Mouse (Mus musculus): ENCODE measurements around the gene Ogg1. TPM values are rescaled to one million over a fixed set of nuclear protein-coding genes. Genes with fewer than 3 reads are reported as not detected.
A peak's percentile ranks its signal among the peaks of the same experiment; 100 is the strongest.

The Ogg1 gene
- polyA plus RNA-seq, 1 experiment from 2014 or later, result 10.1 TPM

DNA sequence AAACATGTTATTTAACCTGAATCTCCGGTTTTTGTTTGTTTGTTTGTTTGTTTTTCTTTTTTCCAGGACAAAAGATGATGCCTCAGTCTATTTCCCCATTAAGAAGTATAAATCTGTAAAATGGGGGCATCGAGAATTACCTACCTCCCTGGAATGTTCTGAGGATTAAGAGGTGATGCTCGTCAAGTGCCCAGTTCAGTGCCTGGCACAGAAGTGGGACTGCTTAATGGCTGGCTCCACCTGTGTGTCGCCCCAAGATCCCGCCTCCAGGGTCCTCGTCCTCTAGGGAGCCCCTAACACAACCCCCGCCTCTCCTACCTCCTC lies 50.4 kb downstream of the Ogg1 start:
- Histone ChIP-seq H3K27ac (replicated peaks) (peak overlapping the region; percentile 98), H3K9me3 (replicated peaks) (no peaks in the 10 kb centered on the region), H3K4me3 (replicated peaks) (peak overlapping the region; percentile 100), H3K4me1 (peaks cover 31% of the 10 kb centered on the region), H3K36me3 (peaks cover 55% of the 10 kb centered on the region), H3K27me3 (replicated peaks) (no peaks in the 10 kb centered on the region), H3K9ac (replicated peaks) (peak overlapping the region; percentile 98), H3K4me2 (peak overlapping the region; percentile 72)
- 8% methylated on average over 7 of the region's 7 CpGs for WGBS
- no peak for ATAC-seq (ENCODE audit: low FRiP score)

- peak within 1 kb of the TSS; percentile 98 for H3K27ac ChIP-seq (replicated peaks)
- ATAC-seq (ENCODE audit: low FRiP score), result peak; percentile 96
- no peaks in the 10 kb centered on the region for H3K27me3 ChIP-seq (replicated peaks)
- no peaks in the 10 kb centered on the region for H3K9me3 ChIP-seq (replicated peaks)
- H3K4me3 ChIP-seq (replicated peaks), result peak within 1 kb of the TSS; percentile 100
- H3K9ac ChIP-seq (replicated peaks), result peak within 1 kb of the TSS; percentile 98
- peak within 1 kb of the TSS; percentile 72 for H3K4me2 ChIP-seq
- WGBS, result 1% methylated on average over 61 of the region's 61 CpGs
- H3K36me3 ChIP-seq, result peaks cover 54% of the 10 kb centered on the region
- H3K4me1 ChIP-seq, result peaks cover 31% of the 10 kb centered on the region
Measured at GRCm38 (mm10) chr6:113377496-113378385, 51.0 kb downstream of the Ogg1 start, which contains the start of the genes Tada3 and Arpc4. Gene Tada3, minus strand, starts transcription at chr6:113377883. Gene Arpc4, plus strand, starts transcription at chr6:113378115.

GRCm38 (mm10) chr6:113379246-113379645 lies 52.5 kb downstream of the Ogg1 start:
- no peaks in the 10 kb centered on the region for H3K9me3 ChIP-seq (replicated peaks)
- peaks cover 53% of the 10 kb centered on the region for H3K36me3 ChIP-seq
- ATAC-seq (ENCODE audit: low FRiP score), result no peak
- no peak overlapping the region; the same call in 1 of the 2 replicates for H3K9ac ChIP-seq (replicated peaks)
- H3K4me3 ChIP-seq (replicated peaks), result 0 out of 2 replicates have a peak overlapping the region, but pooled peaks have one; percentile 100
- H3K27me3 ChIP-seq (replicated peaks), result no peaks in the 10 kb centered on the region
- 92% methylated on average over 6 of the region's 6 CpGs for WGBS
- H3K4me1 ChIP-seq, result peaks cover 31% of the 10 kb centered on the region
- H3K4me2 ChIP-seq, result peak overlapping the region; percentile 72
- no peak overlapping the region for H3K27ac ChIP-seq (replicated peaks)

DNA sequence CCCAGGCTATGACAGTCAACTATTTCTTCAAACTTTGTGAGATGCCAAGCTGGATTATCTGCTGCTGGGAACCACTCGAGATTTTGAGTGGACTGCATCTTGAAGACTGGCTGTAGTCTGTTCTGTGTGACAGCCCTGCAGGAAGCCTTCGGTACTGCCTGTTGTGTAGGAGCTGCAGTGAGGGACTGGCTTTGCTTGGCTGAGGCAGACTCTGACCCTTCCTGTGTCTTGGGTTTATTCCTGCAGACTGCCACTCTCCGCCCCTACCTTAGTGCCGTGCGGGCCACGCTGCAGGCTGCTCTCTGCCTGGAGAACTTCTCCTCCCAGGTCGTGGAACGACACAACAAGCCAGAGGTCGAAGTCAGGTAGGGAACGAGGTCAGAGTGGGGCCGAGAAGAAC lies 53.7 kb downstream of the Ogg1 start:
- 94% methylated on average over 11 of the region's 11 CpGs for WGBS
- no peaks in the 10 kb centered on the region for H3K9me3 ChIP-seq (replicated peaks)
- H3K36me3 ChIP-seq, result peaks cover 53% of the 10 kb centered on the region
- H3K4me3 ChIP-seq (replicated peaks), result no peak overlapping the region
- no peak overlapping the region for H3K4me2 ChIP-seq
- no peaks in the 10 kb centered on the region for H3K27me3 ChIP-seq (replicated peaks)
- no peak overlapping the region for H3K27ac ChIP-seq (replicated peaks)
- H3K9ac ChIP-seq (replicated peaks), result no peak overlapping the region
- H3K4me1 ChIP-seq, result peaks cover 35% of the 10 kb centered on the region
- no peak for ATAC-seq (ENCODE audit: low FRiP score)

GRCm38 (mm10) chr6:113384351-113384927 lies 57.7 kb downstream of the Ogg1 start:
- Histone ChIP-seq H3K27me3 (replicated peaks) (no peaks in the 10 kb centered on the region), H3K36me3 (peaks cover 83% of the 10 kb centered on the region), H3K9ac (replicated peaks) (no peak overlapping the region), H3K27ac (replicated peaks) (0 out of 2 replicates have a peak overlapping the region, but pooled peaks have one; percentile 46), H3K4me1 (peaks cover 12% of the 10 kb centered on the region; the same call in 1 of the 2 replicates), H3K9me3 (replicated peaks) (no peaks in the 10 kb centered on the region), H3K4me3 (replicated peaks) (no peak overlapping the region), H3K4me2 (no peak overlapping the region)
- peak; percentile 55 for ATAC-seq (ENCODE audit: low FRiP score)
- 78% methylated on average over 8 of the region's 8 CpGs for WGBS

Other genes with a start within 250 kb of the Ogg1 start
- gene Setd5, start 249.6 kb upstream of the Ogg1 start, polyA plus RNA-seq (2015; fragmentation: Nextera tagmentation; extraction: Ambion mirVana), result 48.3 and 54.3 TPM in 2 replicates
- 45.6 and 54.6 TPM in 2 replicates for gene Lhfpl4, start 131.6 kb upstream of the Ogg1 start, polyA plus RNA-seq (2015; fragmentation: Nextera tagmentation; extraction: Ambion mirVana)
- 30.2 and 36.7 TPM in 2 replicates for gene Mtmr14, start 89.1 kb upstream of the Ogg1 start, polyA plus RNA-seq (2015; fragmentation: Nextera tagmentation; extraction: Ambion mirVana)
- 1.5 TPM in 2 replicates for gene Cpne9, start 44.7 kb upstream of the Ogg1 start, polyA plus RNA-seq (2015; fragmentation: Nextera tagmentation; extraction: Ambion mirVana)
- 13.8 TPM in 2 replicates for gene Brpf1, start 19.8 kb upstream of the Ogg1 start, polyA plus RNA-seq (2015; fragmentation: Nextera tagmentation; extraction: Ambion mirVana)
- gene Camk1, start 17.0 kb downstream of the Ogg1 start, polyA plus RNA-seq (2015; fragmentation: Nextera tagmentation; extraction: Ambion mirVana), result 103 and 119 TPM in 2 replicates
- 73.4 and 73.9 TPM in 2 replicates for gene Tada3, start 50.9 kb downstream of the Ogg1 start, polyA plus RNA-seq (2015; fragmentation: Nextera tagmentation; extraction: Ambion mirVana)
- gene Arpc4, start 51.1 kb downstream of the Ogg1 start, polyA plus RNA-seq (2015; fragmentation: Nextera tagmentation; extraction: Ambion mirVana), result 428 and 436 TPM in 2 replicates
- 10.3 and 11.3 TPM in 2 replicates for gene Ttll3, start 62.3 kb downstream of the Ogg1 start, polyA plus RNA-seq (2015; fragmentation: Nextera tagmentation; extraction: Ambion mirVana)
- gene Rpusd3, start 92.4 kb downstream of the Ogg1 start, polyA plus RNA-seq (2015; fragmentation: Nextera tagmentation; extraction: Ambion mirVana), result 20.0 and 24.6 TPM in 2 replicates
- 0.24 TPM in 1 of 2 replicates, not detected in the other for gene Cidec, start 108.8 kb downstream of the Ogg1 start, polyA plus RNA-seq (2015; fragmentation: Nextera tagmentation; extraction: Ambion mirVana)
- gene Jagn1, start 115.6 kb downstream of the Ogg1 start, polyA plus RNA-seq (2015; fragmentation: Nextera tagmentation; extraction: Ambion mirVana), result 103 TPM in 2 replicates
- gene Il17re, start 131.5 kb downstream of the Ogg1 start, polyA plus RNA-seq (2015; fragmentation: Nextera tagmentation; extraction: Ambion mirVana), result 0.50 and 1.5 TPM in 2 replicates
- 3.5 and 9.5 TPM in 2 replicates for gene Il17rc, start 144.5 kb downstream of the Ogg1 start, polyA plus RNA-seq (2015; fragmentation: Nextera tagmentation; extraction: Ambion mirVana)
- gene Creld1, start 156.3 kb downstream of the Ogg1 start, polyA plus RNA-seq (2015; fragmentation: Nextera tagmentation; extraction: Ambion mirVana), result 87.9 and 106 TPM in 2 replicates
- gene Prrt3, start 175.0 kb downstream of the Ogg1 start, polyA plus RNA-seq (2015; fragmentation: Nextera tagmentation; extraction: Ambion mirVana), result 10.2 and 12.8 TPM in 2 replicates
- 118 and 119 TPM in 2 replicates for gene Emc3, start 204.7 kb downstream of the Ogg1 start, polyA plus RNA-seq (2015; fragmentation: Nextera tagmentation; extraction: Ambion mirVana)
- 1.8 and 3.7 TPM in 2 replicates for gene Fancd2, start 204.7 kb downstream of the Ogg1 start, polyA plus RNA-seq (2015; fragmentation: Nextera tagmentation; extraction: Ambion mirVana)